Mouse (Mus musculus) ZHBTc4 (cell line): ENCODE results near the gene Nat8.
"Not testable (repeated sequence)": the region's sequence is repeated elsewhere in the genome, so short reads cannot be mapped to it uniquely, and the experiment has no call there.

Experiments used
- DNase-seq: peaks from one replicate; pipeline ENCODE4 v3.0.0-alpha.2; 2011; ENCODE audit warnings: low read depth, low spot score

Nat8 gene

GRCm38 (mm10) chr6:85836098-85836497 lies 4.2 kb upstream of the Nat8 start:
- not testable (repeated sequence) for DNase-seq

GRCm38 (mm10) chr6:85835104-85835503 lies 3.2 kb upstream of the Nat8 start:
- DNase-seq = not testable (repeated sequence)

GRCm38 (mm10) chr6:85834504-85835100 lies 2.7 kb upstream of the Nat8 start:
- not testable (repeated sequence) for DNase-seq

- no peak for DNase-seq
Observed at GRCm38 (mm10) chr6:85829462-85829861, 2.4 kb downstream of the Nat8 start.

- DNase-seq = no peak
Observed at GRCm38 (mm10) chr6:85825886-85826285, 6.0 kb downstream of the Nat8 start.

GRCm38 (mm10) chr6:85823382-85824090 lies 8.3 kb downstream of the Nat8 start:
- no peak for DNase-seq

- DNase-seq = no peak
Observed at GRCm38 (mm10) chr6:85822286-85822685, 9.6 kb downstream of the Nat8 start.

- no peak for DNase-seq
Observed at GRCm38 (mm10) chr6:85820837-85821236, 11.0 kb downstream of the Nat8 start, which contains the start of the genes Nat8f6 and Nat8f5. Nat8f6 (minus strand) TSS chr6:85820954. Nat8f5 (minus strand) TSS chr6:85820972.

- peak; percentile 75 for DNase-seq
Observed at GRCm38 (mm10) chr6:85818338-85818737, 13.5 kb downstream of the Nat8 start.

GRCm38 (mm10) chr6:85813339-85813738 lies 18.5 kb downstream of the Nat8 start:
- no peak for DNase-seq

- DNase-seq = not testable (repeated sequence)
Observed at GRCm38 (mm10) chr6:85810942-85811537, 20.8 kb downstream of the Nat8 start.

- DNase-seq = not testable (repeated sequence)
Observed at GRCm38 (mm10) chr6:85810514-85810913, 21.4 kb downstream of the Nat8 start.

- DNase-seq = not testable (repeated sequence)
Observed at GRCm38 (mm10) chr6:85809784-85810183, 22.1 kb downstream of the Nat8 start.

GRCm38 (mm10) chr6:85803180-85803579 lies 28.7 kb downstream of the Nat8 start:
- DNase-seq = not testable (repeated sequence)
